Mouse (Mus musculus) retina, postnatal 1 day (tissue): ENCODE data around the gene Cox8b.
"Not testable (repeated sequence)": the region's sequence is repeated elsewhere in the genome, so short reads cannot be mapped to it uniquely, and the experiment has no call there.

Source experiments
- DNase-seq: peaks from one replicate; pipeline ENCODE4 v3.0.0-alpha.2; 2012

Cox8b gene

DNA sequence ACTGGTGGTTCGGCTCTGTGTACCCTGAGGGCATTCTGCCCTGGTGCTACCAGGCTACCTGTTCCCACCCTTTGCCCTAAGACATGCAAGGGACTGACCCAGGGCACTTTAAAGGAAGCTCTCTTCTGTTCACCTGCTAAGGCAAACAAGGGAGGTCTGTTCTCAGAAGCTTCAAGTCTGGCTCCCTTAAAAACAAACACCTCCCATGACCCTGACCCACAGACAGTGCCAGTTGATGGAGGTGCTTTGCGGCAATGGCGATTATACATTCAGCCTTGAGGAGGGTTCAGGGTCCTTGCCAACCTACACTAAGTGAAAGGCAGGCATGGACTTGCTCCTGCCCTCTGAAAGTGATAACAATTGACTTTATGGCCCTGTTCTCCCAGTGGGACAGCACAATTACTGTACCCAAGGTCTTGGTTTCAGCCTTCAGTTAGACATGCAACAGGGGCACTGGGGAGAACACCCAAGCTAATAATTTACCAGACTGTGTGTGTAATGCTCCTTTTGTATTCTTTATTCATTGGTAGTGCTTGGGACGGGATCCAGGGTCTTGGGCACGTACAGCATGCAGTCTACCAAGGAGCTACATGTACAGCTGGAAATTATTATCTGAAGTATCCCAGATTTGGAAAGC, 12.7 kb upstream of the Cox8b start:
- DNase-seq = no peak

DNA sequence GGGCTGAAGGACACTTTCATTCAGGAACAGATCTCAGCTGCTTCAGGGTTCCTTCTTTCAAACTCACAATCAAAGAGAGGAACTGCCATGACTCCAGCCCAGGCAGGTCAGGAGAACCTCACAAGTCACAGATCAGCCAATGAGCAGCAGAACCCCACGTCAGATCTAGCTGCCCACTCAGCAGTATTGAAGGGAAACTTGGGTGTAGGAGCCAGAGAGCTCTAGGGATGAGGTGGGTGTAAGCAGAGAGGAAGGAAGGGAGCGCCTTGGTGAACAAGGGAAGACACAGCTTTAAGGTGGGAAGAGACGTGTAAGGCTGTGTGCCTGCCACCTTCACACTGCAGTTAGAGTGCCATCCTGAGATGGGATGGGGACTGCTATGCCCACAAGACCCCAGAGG, 12.0 kb upstream of the Cox8b start:
- DNase-seq = no peak

DNA sequence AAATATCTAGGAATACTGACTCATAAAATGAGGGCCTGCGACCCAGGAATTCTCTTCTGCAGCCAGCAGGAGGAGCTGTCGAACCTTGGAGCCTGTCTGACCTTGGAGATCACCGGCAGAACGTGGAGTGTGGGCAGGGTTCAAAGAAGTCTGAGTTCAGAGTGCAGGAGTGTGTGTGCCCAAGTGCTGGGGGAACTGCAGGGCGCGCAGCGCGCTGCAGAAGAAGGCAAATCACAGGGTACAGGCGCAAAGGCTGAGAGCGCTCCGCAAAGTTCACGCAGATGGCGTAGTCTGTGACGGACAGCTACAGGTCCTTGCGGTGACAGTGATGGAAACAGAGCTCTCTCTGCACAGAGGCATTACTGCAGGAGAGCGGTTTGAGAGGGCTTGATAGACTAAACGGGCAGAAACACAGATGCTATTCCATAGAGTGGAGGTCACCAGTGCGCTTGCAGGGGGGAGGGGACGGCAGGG, 8.4 kb upstream of the Cox8b start:
- DNase-seq = peak; percentile 86

DNA sequence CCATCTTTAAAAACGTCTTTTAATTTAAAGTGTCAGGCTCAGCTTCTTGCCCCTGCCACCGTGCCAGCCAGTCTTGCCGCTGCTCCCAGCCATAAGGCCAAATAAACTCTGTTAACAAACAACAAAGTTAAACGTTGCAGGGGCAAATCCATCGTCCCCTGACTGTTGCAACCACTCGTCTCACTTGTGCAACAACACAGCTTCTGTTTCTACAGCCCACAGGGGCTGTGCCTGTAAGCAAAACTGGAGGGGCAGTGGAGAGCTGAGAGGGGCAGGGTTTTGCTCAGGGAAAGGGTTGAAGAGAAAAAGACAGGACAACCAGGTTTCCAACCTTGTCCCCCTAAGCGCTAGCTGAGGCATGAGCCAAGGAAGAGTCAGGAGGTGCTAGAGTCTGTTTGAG, 7.9 kb upstream of the Cox8b start:
- no peak for DNase-seq

DNA sequence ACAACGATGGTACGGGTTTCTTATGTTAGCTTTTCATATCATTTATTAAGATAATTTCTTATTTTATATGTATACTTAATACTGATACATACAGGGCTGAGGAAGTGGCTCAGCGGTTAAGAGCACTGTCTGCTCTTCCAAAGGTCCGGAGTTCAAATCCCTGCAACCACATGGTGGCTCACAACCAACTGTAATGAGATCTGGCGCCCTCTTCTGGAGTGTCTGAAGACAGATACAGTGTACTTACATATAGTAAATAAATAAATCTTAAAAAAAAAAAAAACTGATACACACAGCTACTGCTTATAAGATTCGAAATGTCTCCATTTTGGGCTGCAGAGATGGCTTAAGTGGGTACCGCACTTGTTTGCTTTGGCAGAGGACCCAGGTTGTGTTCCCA, 7.5 kb upstream of the Cox8b start:
- DNase-seq = no peak

DNA sequence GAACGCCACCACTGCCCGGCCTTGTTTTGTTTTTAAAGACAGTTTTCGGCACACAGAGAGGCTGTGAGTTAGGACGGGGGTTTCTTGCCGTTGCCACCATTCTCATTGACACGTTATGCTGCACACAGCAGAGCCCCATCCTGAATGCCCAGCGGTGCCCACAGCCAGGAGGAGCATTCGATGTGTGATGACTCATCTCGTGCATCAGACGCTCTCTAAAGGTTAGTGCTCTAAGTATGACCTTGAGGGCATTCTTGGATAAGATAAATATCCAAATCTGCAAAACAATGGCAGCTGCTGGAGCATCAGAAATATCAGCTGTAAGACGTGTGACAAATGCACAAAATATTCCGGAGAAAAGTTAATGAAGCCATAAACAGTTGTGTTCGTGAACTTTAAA, 6.9 kb upstream of the Cox8b start:
- DNase-seq = no peak

DNA sequence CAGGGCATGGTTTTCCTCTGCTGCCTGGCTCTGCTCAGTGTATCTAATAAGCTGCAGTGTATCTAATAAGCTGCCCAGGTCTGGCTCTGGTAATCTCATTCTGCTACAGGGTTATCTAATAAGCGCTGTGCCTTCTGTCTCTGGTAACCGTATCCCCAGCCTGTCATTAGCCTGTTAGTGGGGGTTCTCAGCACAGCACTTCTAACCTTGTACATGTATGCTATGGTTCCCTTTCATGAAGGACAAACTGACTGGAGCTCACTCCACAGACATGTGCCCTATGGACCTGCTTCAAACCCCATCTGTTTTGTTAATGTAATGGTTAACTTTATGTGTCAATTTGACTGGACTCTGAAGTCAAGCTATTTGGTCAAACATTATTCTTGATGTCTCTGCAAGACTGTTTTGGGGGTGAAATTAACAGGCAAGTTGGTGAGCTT, 5.4 kb upstream of the Cox8b start:
- no peak for DNase-seq

DNA sequence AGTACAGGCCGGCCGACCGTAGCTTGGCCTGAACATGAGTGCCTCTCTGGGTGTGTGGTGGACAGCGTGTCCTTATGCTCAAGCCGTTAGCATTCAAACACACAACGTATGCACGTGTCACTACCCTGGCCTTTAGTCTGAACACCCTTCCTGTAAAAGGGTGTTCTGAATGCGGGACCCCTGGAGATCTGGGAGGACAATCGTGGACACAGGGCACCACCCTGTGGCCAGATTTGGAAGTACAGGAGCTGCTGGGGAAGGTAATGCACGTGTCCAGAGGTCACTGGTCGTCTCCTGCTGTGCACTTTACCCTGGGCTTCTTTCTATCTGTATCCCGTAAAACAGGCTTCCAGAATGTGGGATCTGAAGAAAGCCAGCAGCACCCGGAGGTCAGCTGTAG, 3.0 kb upstream of the Cox8b start:
- peak; percentile 78 for DNase-seq

DNA sequence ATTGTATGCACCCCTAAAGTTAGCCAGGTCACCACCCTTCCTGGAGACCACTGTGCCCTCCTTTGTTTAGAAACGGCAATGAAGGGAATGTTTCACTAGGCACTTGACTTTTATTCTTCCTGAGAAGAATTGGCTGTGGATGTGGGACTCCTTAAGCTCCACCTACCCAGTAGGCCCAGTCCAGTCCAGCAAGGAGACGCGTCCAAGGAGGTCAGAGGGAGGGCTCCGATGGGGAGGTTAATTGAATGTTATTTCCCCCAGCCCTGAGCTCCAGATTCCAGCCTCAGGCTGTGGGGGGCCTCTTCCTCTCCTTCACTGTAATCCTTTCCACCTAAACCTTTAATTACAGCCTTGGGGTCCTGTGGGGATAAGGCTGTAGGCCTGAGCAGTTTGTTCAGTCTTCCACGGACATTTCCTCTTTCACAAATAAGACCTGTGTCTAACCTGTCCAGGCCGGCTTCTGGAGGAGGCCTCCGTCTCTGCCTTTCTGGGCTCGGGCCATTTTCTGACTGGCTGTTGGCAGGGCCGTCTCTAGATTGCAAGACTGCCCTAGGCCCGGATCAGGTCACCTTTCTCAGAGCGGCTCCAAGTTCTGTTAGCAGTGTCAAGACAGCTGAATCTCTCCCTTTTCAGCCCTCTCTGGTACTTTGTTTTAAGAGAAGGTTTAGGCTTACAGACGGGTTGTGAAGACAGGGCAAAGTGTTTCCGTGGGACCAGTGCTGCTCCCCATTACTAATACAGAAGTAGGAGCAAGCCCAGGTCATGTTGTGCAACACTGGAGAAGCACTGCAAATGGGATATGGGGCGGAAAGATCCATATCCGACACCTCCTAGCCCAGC, 2.0 kb upstream of the Cox8b start:
- no peak for DNase-seq

DNA sequence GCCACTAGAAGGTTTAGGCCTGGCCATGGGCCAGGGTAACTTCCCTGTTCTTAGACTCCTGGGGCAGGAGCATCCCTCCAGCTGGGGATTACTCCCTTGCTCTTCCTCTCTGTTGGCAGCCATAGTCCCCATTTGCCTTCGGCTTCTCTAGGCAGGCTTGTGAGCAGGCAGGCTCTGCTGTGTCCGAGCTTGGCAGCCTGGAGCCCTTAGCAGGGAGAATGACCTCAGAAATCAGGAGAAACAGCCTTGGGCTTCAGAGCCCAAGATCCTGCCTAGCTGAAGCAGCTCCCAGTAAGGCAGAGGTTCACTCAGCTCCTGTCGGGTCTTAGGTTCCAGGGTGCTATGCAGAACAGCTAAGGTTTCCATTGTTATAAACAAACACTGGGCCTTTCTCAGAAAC, 1.1 kb downstream of the Cox8b start:
- DNase-seq = no peak

DNA sequence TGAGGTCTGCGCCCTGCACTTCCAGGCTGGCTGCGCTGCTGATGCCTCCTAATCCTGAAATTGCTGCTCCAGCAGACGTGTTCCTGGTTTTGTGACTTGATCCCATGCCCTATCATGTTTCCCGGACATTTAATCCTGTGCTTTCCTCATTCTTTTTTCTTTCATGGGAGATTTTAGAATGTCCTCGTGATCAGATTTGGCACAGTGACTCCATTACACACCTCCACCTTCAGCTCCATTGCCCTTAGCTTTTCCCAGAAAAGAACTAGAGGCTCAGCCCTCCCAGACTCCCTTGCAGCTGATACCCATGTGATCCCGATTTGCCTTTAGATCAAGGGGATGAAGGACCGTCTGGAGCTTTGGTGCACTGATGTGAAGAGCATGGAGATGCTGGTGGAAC, 2.4 kb downstream of the Cox8b start:
- DNase-seq = no peak

DNA sequence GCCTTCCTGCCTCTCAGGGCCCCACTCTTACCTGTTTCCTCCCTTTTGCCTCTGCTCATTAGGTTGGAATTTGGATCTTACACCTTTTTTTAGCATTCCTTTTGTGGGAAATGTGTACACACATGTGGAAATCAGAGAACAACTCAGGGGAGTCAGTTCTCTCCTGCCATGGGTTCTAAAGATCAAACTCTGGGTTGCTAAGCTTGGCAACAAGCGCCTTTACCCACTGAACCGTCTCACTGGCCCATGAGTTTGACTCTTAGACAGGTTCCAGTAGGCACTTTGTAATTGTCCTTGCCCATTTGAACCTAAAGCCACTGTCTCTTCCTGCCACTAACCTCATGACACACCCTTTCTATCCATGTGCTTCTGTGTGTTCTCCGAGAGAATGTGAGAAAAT, 5.6 kb downstream of the Cox8b start:
- no peak for DNase-seq

DNA sequence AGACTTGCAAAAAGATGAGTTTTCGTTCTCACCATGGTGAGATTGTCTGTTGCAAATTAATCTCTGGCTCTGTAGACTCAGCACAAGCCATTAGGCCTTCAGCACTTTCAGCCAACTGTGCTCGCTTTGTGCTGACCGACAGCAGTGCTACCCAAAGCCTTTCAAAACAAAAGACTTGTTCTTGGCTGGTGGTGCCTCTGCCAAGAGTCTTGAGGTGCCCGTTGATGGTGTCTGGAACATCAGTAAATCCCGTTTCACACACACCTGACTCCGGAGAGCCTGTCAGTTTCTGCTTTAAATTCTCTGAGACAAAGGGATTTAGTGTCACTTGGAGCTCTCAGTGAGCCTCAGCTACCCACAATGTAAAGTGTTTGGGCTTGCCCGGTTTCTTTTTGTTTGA, 6.2 kb downstream of the Cox8b start:
- no peak for DNase-seq

DNA sequence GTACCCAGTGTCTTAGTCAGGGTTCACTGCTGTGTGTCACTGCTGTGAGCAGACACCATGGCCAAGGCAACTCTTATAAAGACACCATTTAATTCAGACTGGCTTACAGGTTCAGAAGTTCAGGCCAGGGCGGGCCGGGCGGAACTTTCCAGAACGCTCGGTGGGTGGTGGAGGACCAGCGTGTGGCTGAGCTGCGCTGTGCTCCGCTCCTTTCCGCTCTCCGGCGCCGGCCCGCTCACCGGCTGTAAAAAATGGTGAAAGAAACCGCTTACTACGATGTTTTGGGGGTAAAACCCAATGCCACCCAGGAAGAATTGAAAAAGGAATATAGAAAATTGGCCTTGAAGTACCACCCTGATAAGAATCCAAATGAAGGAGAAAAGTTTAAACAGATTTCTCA, 9.6 kb downstream of the Cox8b start:
- DNase-seq = not testable (repeated sequence)

DNA sequence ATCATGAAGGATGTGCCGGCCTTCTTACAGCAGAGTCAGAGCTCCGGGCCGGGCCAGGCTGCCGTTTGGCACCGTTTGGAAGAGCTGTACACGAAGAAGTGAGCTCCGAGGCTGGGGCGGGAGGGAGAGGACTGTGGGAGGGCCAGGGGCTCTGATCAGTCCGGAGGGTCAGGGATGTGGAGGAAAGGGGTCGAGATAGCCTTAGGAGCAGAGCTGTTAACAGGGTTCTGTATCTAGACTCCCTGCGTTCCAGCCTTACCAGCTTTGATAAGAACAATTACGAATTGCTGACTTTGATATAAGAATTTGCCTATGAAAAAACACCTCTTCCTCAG, 17.8 kb downstream of the Cox8b start:
- no peak for DNase-seq

DNA sequence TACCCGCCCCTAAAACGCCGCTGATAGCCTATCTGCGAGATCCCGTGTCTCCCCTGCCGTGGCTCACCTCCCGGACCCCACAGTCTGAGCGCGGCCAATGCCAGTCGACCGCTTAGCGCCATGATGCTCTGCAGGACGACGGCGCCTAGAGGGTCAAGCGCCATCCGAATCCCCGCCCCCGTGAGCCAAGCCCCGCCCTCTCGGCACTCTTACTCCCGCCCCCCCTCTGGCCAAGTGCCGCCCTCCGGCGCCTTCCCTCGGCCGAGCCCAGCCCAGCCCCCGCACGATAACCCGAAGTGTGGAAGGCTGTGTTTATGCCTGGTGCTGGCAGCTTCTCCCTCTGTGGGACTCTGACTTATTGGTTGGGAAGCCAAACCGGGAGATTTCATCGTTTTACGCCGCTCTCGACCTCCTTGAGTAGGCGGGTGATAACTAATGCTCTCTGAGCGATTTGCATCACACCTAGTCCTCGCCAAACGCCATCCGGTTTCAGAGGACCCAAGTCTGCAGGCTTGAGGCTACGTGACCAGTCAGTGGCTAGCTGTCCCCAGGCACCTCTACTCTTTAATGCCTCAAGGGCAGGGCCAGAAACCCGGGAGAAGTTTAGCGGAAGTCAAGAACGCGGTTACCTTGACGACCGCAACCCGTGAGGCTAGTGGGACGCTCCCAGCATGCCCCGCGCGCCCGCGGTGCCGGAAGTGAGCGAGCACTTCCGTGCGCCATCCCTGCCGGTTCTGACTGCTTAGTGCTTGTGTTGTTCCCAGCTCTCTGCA, 18.4 kb downstream of the Cox8b start, which contains the start of the genes Psmd13 and Sirt3:
Psmd13 (plus strand) TSS at position 273 of the 773 bp plus-strand sequence.
Sirt3 (minus strand) TSS at position 614 of the 773 bp plus-strand sequence.
- peak; percentile 96 for DNase-seq

DNA sequence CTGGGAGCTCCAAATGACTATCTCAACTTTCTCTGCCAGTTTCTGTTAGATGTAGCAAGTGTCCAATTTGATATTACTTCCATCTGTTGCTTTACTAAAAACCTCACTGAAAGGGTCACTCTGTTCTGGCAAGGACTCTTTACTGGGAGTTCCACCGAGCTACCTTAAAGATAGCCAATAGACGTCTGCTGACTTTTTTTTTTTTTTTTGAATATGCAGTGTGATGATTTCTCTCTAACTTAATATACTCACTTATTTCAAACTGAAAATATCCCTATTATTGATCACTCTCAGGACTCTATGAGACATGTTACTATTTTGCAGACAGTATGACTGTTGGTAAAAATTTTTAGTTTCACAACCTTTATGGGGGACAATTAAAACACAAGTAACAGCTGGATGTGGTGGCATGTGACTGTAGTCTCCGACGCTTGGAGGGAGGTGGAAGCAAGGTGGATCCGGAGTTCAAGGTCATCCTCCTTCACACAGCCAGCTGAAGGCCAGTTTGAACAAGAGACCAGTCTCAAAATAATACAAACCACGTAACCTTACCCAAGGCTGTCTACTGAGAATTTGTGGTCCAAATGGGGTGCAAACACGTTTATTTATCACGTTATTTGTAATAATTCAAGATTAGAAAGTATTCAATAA, 19.3 kb downstream of the Cox8b start:
- no peak for DNase-seq

DNA sequence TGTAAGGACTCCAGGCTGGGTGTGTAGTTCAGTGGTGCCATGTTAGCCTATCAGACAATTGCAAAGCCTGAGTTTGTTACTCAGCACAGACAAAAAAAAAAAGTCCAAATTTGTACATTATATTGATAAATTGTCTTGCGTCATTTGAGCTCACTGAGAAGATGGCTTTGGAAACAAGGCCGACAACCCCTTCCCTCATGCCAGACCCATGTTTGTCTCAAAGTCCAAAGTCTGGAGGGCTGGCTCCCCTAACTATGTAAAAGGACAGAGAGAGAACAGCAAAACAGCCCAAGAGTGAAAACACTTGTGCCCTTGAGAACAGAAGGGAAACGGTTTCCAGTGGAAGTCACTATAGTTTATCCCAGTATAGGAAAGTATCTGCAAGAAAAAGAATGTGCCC, 19.8 kb downstream of the Cox8b start:
- DNase-seq = no peak

DNA sequence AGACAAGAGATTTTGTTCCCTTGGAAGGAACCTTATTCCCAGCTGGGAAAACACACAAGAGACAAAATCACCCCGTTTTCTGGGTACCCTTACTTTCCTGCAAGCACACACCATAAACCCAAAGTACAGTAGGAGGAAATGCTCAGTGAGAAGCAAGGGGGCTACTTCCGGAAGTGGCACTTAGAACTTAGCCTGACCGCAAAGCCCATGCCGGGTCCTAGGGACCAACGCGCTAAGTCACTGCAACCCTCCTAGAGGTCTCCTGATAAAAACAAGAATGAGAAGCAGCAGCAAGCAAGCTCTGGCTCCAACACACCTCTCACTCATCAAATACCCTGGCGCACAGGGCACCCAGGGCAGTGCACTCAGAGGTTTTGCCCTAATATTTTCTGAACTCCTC, 20.9 kb downstream of the Cox8b start:
- DNase-seq = no peak

DNA sequence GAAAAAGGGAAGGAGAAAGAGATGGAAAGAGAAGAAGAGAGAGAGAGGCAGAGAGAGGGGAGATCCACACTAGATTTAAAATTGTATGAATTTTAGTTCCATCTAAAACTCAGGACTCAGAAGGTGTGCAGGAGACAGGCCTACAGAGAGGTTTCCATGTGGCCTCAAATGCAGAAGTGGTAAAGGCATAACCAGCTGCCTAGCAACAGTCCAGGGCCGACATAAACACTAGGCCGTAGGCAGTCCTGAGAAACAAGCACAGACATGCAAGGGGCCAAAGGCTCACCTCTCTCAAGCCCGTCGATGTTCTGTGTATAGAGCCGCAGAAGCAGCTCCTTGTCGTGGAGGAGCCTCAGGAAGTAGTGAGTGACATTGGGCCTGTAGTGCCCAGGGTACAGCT, 22.9 kb downstream of the Cox8b start:
- DNase-seq = no peak

DNA sequence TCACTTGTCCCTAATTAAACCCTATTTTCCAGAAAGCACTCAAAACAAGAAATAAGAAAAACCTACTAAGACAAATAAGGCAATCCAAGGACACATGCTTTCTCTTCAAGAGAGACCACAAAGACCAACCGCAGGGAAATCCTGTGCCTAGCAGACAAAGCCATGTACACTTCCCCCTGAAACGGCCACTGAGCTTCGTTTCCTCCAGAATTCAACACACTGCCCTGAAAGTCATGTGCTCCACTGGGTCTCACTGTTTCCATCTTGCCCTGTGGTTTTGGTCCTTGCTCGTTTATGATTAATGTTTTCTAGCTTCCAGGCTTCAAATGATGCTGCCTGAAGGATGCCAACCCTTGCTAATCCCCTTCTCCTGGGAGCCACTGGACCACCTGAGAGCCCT, 26.0 kb downstream of the Cox8b start:
- DNase-seq = no peak

DNA sequence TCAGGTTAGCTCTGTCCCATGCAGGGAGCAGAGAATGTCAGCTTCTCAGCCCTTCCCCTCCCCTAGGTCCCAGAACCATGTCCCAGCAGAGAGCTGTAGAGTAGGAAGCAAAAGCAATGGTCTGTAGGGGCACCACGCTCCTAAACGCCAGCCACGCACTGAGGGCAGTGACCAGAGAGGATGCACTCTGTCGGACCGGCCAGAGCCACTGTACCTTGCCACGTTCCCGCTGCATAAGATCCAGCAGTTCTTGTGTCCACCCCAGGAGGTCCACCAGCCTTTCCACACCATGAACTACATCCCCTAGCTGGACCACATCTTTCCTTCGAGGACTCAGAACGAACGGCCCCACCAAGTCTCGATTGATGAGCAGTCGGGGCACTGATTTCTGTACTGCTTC, 35.5 kb downstream of the Cox8b start:
- no peak for DNase-seq

DNA sequence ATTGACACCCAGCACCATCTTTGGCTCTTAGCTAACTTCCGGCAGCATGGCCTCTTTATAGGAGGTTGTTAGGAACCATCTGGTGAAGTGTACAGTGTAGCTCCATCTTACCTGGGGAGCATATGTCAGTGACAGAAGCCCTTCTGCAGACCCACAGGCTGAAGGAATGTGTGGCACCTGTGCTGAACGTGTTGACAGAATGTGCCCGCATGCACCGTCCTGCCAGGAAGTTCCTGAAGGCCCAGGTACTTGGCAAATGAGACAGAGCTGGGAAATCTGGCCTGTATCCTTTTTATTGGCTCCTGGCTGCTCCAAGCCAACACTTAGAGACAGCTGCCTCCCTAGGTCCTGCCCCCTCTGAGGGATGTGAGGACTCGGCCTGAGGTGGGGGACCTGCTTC, 39.5 kb downstream of the Cox8b start:
- no peak for DNase-seq
